Mouse (Mus musculus) urinary bladder, postnatal 14 days (tissue): ENCODE results near the gene Pus10.

Experiments used
- DNase-seq: peaks from one replicate; pipeline ENCODE4 v3.0.0; 2021; ENCODE audit warnings: low spot score

Gene Pus10

GRCm38 (mm10) chr11:23695847-23696246, 30.4 kb downstream of the Pus10 start:
- DNase-seq, result no peak

DNA sequence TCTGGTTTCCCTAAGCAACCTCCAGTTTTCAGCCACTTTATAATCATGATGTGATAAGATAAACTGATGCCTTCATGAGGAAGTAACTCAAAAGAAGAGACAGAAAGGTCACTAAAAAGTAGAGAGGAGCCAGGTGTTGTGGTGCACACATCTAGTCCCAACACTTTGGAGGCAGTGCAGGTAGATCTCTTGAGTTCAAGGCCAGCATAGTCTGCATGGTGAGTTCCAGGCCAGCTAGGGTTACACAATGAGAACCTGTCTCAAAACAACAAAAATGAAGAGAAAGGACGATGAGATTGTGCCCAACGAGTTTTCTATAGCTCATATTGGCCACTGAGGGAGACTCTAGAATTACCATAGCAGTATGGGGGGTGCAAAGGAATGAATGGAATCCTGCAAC, 33.1 kb downstream of the Pus10 start:
- DNase-seq, result no peak

- DNase-seq, result no peak
These were observed 34.1 kb downstream of the Pus10 start for GRCm38 (mm10) chr11:23699414-23700095.

DNA sequence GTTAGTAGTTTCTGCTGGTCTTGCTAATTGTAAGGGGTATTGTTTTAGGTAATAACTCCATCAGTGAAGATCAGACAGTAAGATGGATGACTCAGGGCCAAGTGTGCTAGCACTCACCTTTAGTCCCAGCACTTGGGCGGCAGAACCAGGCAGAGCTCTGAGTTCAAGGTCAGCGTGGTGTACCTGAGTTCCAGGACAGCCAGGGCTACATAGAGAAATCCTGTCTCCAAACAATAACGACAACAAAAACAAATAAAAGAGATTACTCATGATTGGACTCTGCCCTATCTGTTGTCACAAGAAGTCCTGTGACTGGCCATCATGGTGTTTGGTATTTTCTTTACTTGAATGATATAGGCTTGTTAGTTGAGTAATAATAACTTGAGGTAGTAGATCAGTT, 36.4 kb downstream of the Pus10 start:
- DNase-seq, result no peak

GRCm38 (mm10) chr11:23704604-23705294, 39.3 kb downstream of the Pus10 start:
- DNase-seq, result no peak

DNA sequence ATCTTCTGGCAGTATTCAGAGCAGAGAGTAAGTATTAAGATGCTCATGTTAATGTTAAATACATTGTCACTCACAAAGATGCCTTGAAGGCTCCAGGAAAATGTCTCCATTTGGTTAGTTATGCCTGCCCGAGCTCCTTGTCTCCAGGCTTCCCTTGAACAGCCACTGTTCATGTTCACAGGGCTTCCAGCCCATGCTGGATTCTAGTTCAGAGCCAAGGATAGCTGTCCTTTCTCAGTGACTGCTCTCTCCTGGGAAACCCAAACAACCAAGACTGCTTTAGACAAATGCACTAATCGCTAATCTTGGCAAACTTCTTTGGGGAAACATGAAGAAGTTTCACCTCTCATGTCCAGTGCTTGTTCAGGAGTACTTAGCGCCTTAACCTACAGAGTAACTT, 46.8 kb downstream of the Pus10 start:
- no peak for DNase-seq

DNA sequence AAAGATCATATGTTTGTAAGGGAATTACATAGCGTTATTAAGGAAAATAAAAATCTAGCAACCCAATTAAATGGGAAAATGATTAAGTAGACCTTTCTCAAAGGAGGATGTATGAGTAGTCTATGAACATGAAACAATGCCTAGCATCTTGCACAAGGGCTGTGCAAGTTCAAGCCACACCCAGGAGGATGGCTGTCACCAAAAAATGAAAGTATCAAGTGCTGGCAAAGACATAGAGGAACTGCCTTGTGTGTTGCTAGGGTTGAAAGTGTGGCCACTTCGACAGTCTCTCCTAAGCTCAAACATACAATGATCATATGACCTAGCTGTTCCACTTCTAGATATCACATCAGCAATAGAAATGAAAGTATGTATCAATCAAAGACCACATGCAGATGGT, 53.4 kb downstream of the Pus10 start:
- no peak for DNase-seq

DNA sequence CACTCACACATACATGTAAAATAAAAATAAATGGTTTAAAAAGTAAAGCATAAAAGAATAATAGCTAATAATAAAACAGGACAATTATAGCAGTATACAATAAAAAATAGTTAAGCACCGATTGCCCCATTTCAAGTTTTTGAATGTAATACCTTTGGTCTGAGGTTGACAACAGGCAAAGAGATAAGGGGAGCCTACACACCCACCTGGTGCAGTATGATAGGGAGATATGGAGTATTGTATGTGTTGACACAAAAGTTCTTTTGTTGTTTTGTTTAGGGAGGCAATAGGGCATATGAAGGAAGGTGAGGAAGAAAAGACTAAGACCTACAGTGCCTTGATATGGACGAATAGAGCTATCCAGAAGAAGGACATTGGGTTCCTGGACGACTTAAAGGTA, 54.4 kb downstream of the Pus10 start:
- no peak for DNase-seq

GRCm38 (mm10) chr11:23722326-23722725, 56.9 kb downstream of the Pus10 start:
- no peak for DNase-seq

DNA sequence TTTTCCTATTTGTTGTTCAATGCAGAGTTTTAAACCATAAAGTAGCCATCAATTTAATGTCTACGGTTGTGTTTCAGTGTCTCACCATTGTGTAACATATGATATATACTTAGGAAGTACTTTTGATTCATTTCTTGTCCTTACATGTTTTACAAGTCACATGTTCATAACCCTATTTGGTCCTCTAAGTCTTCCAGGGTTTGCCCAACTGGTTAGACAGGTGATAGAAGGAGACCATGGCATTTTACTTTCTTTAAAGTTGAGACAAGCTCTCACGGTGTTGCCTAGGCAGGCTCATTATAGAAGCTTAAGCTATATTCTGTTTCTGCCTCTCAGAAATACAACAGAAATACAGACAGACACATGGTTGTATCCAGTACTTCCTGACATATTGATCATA, 60.4 kb downstream of the Pus10 start:
- DNase-seq, result no peak

- DNase-seq, result no peak
These were observed 61.0 kb downstream of the Pus10 start for GRCm38 (mm10) chr11:23726441-23726840.

GRCm38 (mm10) chr11:23728186-23728585, 62.7 kb downstream of the Pus10 start:
- no peak for DNase-seq

- DNase-seq, result peak; percentile 24
These were observed 64.6 kb downstream of the Pus10 start for GRCm38 (mm10) chr11:23730120-23730519.

GRCm38 (mm10) chr11:23732840-23733239, 67.4 kb downstream of the Pus10 start:
- no peak for DNase-seq

DNA sequence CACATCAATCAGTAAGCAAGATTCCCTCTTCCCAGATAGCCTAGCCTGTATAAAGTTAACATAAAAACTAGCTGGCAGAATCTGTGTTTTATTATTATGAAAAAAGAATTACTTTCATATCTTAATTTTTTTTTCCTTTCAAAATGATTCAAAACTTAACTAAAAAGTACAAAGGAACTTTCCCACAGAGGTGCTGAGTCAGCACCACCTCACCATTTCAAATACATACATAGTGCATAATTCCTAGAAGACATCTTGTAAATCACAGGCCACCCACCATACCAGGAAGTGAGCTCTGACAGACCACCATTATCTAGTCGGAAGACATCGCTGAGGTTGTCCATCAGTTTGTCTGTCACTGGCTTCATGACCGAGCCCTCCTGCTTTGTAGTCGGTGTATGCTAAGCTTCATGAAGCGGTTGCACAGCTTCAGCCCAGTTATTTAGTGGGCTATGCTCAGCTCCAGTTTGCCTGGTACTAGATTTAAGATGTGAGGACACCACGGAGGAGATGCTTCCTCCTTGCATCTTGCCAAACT, 69.3 kb downstream of the Pus10 start:
- DNase-seq, result no peak

- DNase-seq, result no peak
These were observed 70.5 kb downstream of the Pus10 start for GRCm38 (mm10) chr11:23735820-23736470.

- DNase-seq, result no peak
These were observed 75.4 kb downstream of the Pus10 start for GRCm38 (mm10) chr11:23740895-23741294.

- DNase-seq, result no peak
These were observed 75.9 kb downstream of the Pus10 start for GRCm38 (mm10) chr11:23741386-23741785.

DNA sequence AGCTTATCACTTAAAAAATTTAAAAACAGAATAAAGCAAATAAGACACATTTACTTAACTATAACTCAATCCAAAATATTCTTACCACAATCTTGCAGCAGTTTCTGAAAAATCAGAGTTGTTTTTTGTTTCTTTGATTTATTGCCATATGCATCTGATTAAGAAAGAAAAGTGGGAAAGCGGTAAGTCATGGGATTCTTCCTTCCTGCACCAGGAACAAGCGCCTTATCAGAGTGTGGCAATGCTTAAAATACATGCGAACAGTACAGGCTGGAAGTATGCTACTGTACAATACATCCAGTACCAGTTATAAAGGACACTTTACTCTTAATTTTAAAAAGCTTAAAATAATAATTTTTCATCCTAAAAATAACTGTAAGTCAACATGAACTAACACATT, 78.9 kb downstream of the Pus10 start:
- DNase-seq, result no peak

- DNase-seq, result no peak
These were observed 80.6 kb downstream of the Pus10 start for GRCm38 (mm10) chr11:23746102-23746501.

DNA sequence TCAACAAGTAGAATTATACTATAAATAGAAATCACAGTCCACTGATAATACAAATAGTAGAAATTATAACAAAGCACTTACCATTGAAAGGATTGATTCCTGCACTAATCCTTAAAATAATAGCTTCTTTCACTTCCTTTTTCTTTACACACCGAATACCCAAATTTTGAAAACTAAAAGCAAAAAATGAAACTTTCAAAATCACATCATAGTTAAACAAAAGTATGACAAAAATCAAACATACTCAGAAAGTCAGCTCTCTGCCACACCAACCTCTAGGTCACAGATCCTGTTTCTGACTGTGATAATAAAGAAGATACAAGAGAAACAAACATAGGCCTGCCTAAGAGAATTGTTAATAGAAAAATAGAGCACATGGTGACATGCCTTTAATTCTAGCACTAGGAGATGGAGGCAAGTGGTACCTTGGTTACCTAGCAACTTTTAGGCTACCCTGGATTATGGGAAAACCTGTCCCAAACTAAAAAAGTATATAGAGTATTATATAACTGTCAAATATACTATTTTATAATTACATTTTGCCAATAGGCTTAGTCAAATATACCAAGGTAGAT, 87.7 kb downstream of the Pus10 start:
- DNase-seq, result no peak

GRCm38 (mm10) chr11:23754329-23754728, 88.9 kb downstream of the Pus10 start:
- DNase-seq, result no peak

GRCm38 (mm10) chr11:23758218-23758617, 92.7 kb downstream of the Pus10 start:
- DNase-seq, result no peak
